Mouse (Mus musculus): ENCODE results near the gene Mrpl53. TPM values are rescaled to one million over a fixed set of nuclear protein-coding genes. Genes with fewer than 3 reads are reported as not detected.
A peak's percentile ranks its signal among the peaks of the same experiment; 100 is the strongest.

Mrpl53 gene
- 100 to 1,000 TPM; 102 to 112 (median 107) TPM for total RNA-seq (2022)

GRCm38 (mm10) chr6:83108762-83109668 is at the start of gene Mrpl53:
TSS of gene Mrpl53 (plus strand) at chr6:83109040.
- peak; percentile 65 to 75 for DNase-seq (ENCODE audit: low spot score in 2 of 2)

- no peak for DNase-seq (ENCODE audit: low spot score in 2 of 2)
Measured at GRCm38 (mm10) chr6:83065995-83066394, 42.8 kb upstream of the Mrpl53 start.

GRCm38 (mm10) chr6:83066441-83066840 is 42.4 kb upstream of the Mrpl53 start:
- no peak for DNase-seq (ENCODE audit: low spot score in 2 of 2)

- DNase-seq (ENCODE audit: low spot score in 2 of 2): no peak
Measured at GRCm38 (mm10) chr6:83068221-83068620, 40.6 kb upstream of the Mrpl53 start.

- no peak for DNase-seq (ENCODE audit: low spot score in 2 of 2)
Measured at GRCm38 (mm10) chr6:83068706-83069487, 39.9 kb upstream of the Mrpl53 start.

- DNase-seq (ENCODE audit: low spot score in 2 of 2): no peak
Measured at GRCm38 (mm10) chr6:83069488-83070246, 39.2 kb upstream of the Mrpl53 start.

GRCm38 (mm10) chr6:83070247-83070310 is 38.8 kb upstream of the Mrpl53 start, which contains the start of gene Tlx2:
TSS of gene Tlx2 (minus strand) at chr6:83070293.
- no peak for DNase-seq (ENCODE audit: low spot score in 2 of 2)

GRCm38 (mm10) chr6:83070311-83071219 is 38.3 kb upstream of the Mrpl53 start:
- no peak for DNase-seq (ENCODE audit: low spot score in 2 of 2)

- no peak for DNase-seq (ENCODE audit: low spot score in 2 of 2)
Measured at GRCm38 (mm10) chr6:83071220-83071619, 37.6 kb upstream of the Mrpl53 start.

GRCm38 (mm10) chr6:83074979-83075378 is 33.9 kb upstream of the Mrpl53 start:
- DNase-seq (ENCODE audit: low spot score in 2 of 2): no peak

- DNase-seq (ENCODE audit: low spot score in 2 of 2): no peak
Measured at GRCm38 (mm10) chr6:83077630-83078323, 31.1 kb upstream of the Mrpl53 start, which contains the start of gene Pcgf1. TSS of gene Pcgf1 (plus strand) at chr6:83077869.

GRCm38 (mm10) chr6:83078324-83078858 is 30.4 kb upstream of the Mrpl53 start:
- peak; percentile 99 to 100 for DNase-seq (ENCODE audit: low spot score in 2 of 2)

- DNase-seq (ENCODE audit: low spot score in 2 of 2): no peak
Measured at GRCm38 (mm10) chr6:83080210-83080609, 28.6 kb upstream of the Mrpl53 start.

GRCm38 (mm10) chr6:83083497-83083896 is 25.3 kb upstream of the Mrpl53 start:
- DNase-seq (ENCODE audit: low spot score in 2 of 2): no peak

- DNase-seq (ENCODE audit: low spot score in 2 of 2): no peak
Measured at GRCm38 (mm10) chr6:83084477-83084876, 24.4 kb upstream of the Mrpl53 start.

- DNase-seq (ENCODE audit: low spot score in 2 of 2): no peak
Measured at GRCm38 (mm10) chr6:83086121-83087035, 22.5 kb upstream of the Mrpl53 start, which contains the start of gene Lbx2. TSS of gene Lbx2 (plus strand) at chr6:83086367.

GRCm38 (mm10) chr6:83087205-83087925 is 21.5 kb upstream of the Mrpl53 start:
- peak in 1 of 2 experiments; percentile 51 for DNase-seq (ENCODE audit: low spot score in 2 of 2)

GRCm38 (mm10) chr6:83087926-83088260 is 20.9 kb upstream of the Mrpl53 start:
- no peak for DNase-seq (ENCODE audit: low spot score in 2 of 2)
